Mouse (Mus musculus): ENCODE measurements around the gene Polg2. TPM values are rescaled to one million over a fixed set of nuclear protein-coding genes. Genes with fewer than 3 reads are reported as not detected.

Gene Polg2
- polyA plus RNA-seq, 1 experiment: 6.3 TPM

GRCm38 (mm10) chr11:106777395-106777794, 1.9 kb downstream of the Polg2 start:
- WGBS: 36% methylated on average over 3 of the region's 3 CpGs
- DNase-seq: peak; percentile 62
- TF ChIP-seq POLR2A (IDR thresholded peaks at IDR 0.05; ENCODE audit: low read depth, low read length) (no peak), CTCF (conservative IDR thresholded peaks at IDR 0.05; ENCODE audit: insufficient read depth, insufficient read length, low read depth, low read length) (no peak)
- H3K27ac ChIP-seq (ENCODE audit: insufficient read depth, low read depth, low read length): peak overlapping the region; percentile 83
- no peak overlapping the region for H3K4me3 ChIP-seq (ENCODE audit: insufficient read depth, low read depth, low read length)
- H3K27me3 ChIP-seq (replicated peaks; ENCODE audit: control insufficient read depth, insufficient read depth, low read length): no peaks in the 10 kb centered on the region
- peaks cover 14% of the 10 kb centered on the region for H3K36me3 ChIP-seq (ENCODE audit: control insufficient read depth, insufficient read depth, low read length)
- peaks cover 13% of the 10 kb centered on the region for H3K4me1 ChIP-seq (ENCODE audit: control insufficient read depth, insufficient read depth, low read length)

- WGBS: 40% methylated on average over 4 of the region's 4 CpGs
- H3K27ac ChIP-seq (ENCODE audit: insufficient read depth, low read depth, low read length): peak overlapping the region; percentile 64; the same call in 1 of the 2 replicates
- peaks cover 13% of the 10 kb centered on the region for H3K36me3 ChIP-seq (ENCODE audit: control insufficient read depth, insufficient read depth, low read length)
- H3K4me3 ChIP-seq (ENCODE audit: insufficient read depth, low read depth, low read length): no peak overlapping the region
- DNase-seq: peak; percentile 74
- H3K27me3 ChIP-seq (replicated peaks; ENCODE audit: control insufficient read depth, insufficient read depth, low read length): no peaks in the 10 kb centered on the region
- peaks cover 13% of the 10 kb centered on the region for H3K4me1 ChIP-seq (ENCODE audit: control insufficient read depth, insufficient read depth, low read length)
- TF ChIP-seq CTCF (conservative IDR thresholded peaks at IDR 0.05; ENCODE audit: insufficient read depth, insufficient read length, low read depth, low read length) (no peak), POLR2A (IDR thresholded peaks at IDR 0.05; ENCODE audit: low read depth, low read length) (no peak)
Measured at GRCm38 (mm10) chr11:106776960-106777359, 2.4 kb downstream of the Polg2 start.

GRCm38 (mm10) chr11:106773061-106773460, 6.3 kb downstream of the Polg2 start:
- TF ChIP-seq POLR2A (IDR thresholded peaks at IDR 0.05; ENCODE audit: low read depth, low read length) (no peak), CTCF (conservative IDR thresholded peaks at IDR 0.05; ENCODE audit: insufficient read depth, insufficient read length, low read depth, low read length) (no peak)
- Histone ChIP-seq H3K36me3 (ENCODE audit: control insufficient read depth, insufficient read depth, low read length) (peaks cover 17% of the 10 kb centered on the region), H3K27ac (ENCODE audit: insufficient read depth, low read depth, low read length) (no peak overlapping the region), H3K4me3 (ENCODE audit: insufficient read depth, low read depth, low read length) (no peak overlapping the region), H3K4me1 (ENCODE audit: control insufficient read depth, insufficient read depth, low read length) (peaks cover 10% of the 10 kb centered on the region), H3K27me3 (replicated peaks; ENCODE audit: control insufficient read depth, insufficient read depth, low read length) (no peaks in the 10 kb centered on the region)
- WGBS: 84% methylated on average over 9 of the region's 9 CpGs
- DNase-seq: no peak

- Histone ChIP-seq H3K27me3 (replicated peaks; ENCODE audit: control insufficient read depth, insufficient read depth, low read length) (no peaks in the 10 kb centered on the region), H3K4me3 (ENCODE audit: insufficient read depth, low read depth, low read length) (no peak overlapping the region), H3K27ac (ENCODE audit: insufficient read depth, low read depth, low read length) (no peak overlapping the region), H3K4me1 (ENCODE audit: control insufficient read depth, insufficient read depth, low read length) (no peaks in the 10 kb centered on the region), H3K36me3 (ENCODE audit: control insufficient read depth, insufficient read depth, low read length) (peaks cover 20% of the 10 kb centered on the region)
- WGBS: 97% methylated on average over 9 of the region's 9 CpGs
- peak; percentile 46 for TF ChIP-seq CTCF (conservative IDR thresholded peaks at IDR 0.05; ENCODE audit: insufficient read depth, insufficient read length, low read depth, low read length)
- no peak for TF ChIP-seq POLR2A (IDR thresholded peaks at IDR 0.05; ENCODE audit: low read depth, low read length)
- DNase-seq: no peak
Measured at GRCm38 (mm10) chr11:106770195-106770974, 9.0 kb downstream of the Polg2 start.

- no peak overlapping the region for H3K27ac ChIP-seq (ENCODE audit: insufficient read depth, low read depth, low read length)
- H3K27me3 ChIP-seq (replicated peaks; ENCODE audit: control insufficient read depth, insufficient read depth, low read length): no peaks in the 10 kb centered on the region
- H3K4me3 ChIP-seq (ENCODE audit: insufficient read depth, low read depth, low read length): no peak overlapping the region
- no peak for DNase-seq
- H3K4me1 ChIP-seq (ENCODE audit: control insufficient read depth, insufficient read depth, low read length): no peaks in the 10 kb centered on the region
- H3K36me3 ChIP-seq (ENCODE audit: control insufficient read depth, insufficient read depth, low read length): peaks cover 17% of the 10 kb centered on the region
- WGBS: 94% methylated on average over 4 of the region's 4 CpGs
- TF ChIP-seq CTCF (conservative IDR thresholded peaks at IDR 0.05; ENCODE audit: insufficient read depth, insufficient read length, low read depth, low read length): no peak
- TF ChIP-seq POLR2A (IDR thresholded peaks at IDR 0.05; ENCODE audit: low read depth, low read length): no peak
Measured at GRCm38 (mm10) chr11:106767516-106767915, 11.8 kb downstream of the Polg2 start.

- 83% methylated on average over 4 of the region's 4 CpGs for WGBS
- DNase-seq: no peak
- H3K27ac ChIP-seq (ENCODE audit: insufficient read depth, low read depth, low read length): no peak overlapping the region
- H3K36me3 ChIP-seq (ENCODE audit: control insufficient read depth, insufficient read depth, low read length): peaks cover 13% of the 10 kb centered on the region
- no peak for TF ChIP-seq POLR2A (IDR thresholded peaks at IDR 0.05; ENCODE audit: low read depth, low read length)
- no peak for TF ChIP-seq CTCF (conservative IDR thresholded peaks at IDR 0.05; ENCODE audit: insufficient read depth, insufficient read length, low read depth, low read length)
- no peaks in the 10 kb centered on the region for H3K4me1 ChIP-seq (ENCODE audit: control insufficient read depth, insufficient read depth, low read length)
- H3K4me3 ChIP-seq (ENCODE audit: insufficient read depth, low read depth, low read length): no peak overlapping the region
- H3K27me3 ChIP-seq (replicated peaks; ENCODE audit: control insufficient read depth, insufficient read depth, low read length): no peaks in the 10 kb centered on the region
Measured at GRCm38 (mm10) chr11:106766611-106767162, 12.7 kb downstream of the Polg2 start.

- no peaks in the 10 kb centered on the region for H3K4me1 ChIP-seq (ENCODE audit: control insufficient read depth, insufficient read depth, low read length)
- DNase-seq: no peak
- H3K27me3 ChIP-seq (replicated peaks; ENCODE audit: control insufficient read depth, insufficient read depth, low read length): no peaks in the 10 kb centered on the region
- peak overlapping the region; percentile 7; the same call in 1 of the 2 replicates for H3K27ac ChIP-seq (ENCODE audit: insufficient read depth, low read depth, low read length)
- TF ChIP-seq CTCF (conservative IDR thresholded peaks at IDR 0.05; ENCODE audit: insufficient read depth, insufficient read length, low read depth, low read length) (no peak), POLR2A (IDR thresholded peaks at IDR 0.05; ENCODE audit: low read depth, low read length) (no peak)
- H3K36me3 ChIP-seq (ENCODE audit: control insufficient read depth, insufficient read depth, low read length): peaks cover 3% of the 10 kb centered on the region
- WGBS: 80% methylated on average over 9 of the region's 9 CpGs
- no peak overlapping the region for H3K4me3 ChIP-seq (ENCODE audit: insufficient read depth, low read depth, low read length)
Measured at GRCm38 (mm10) chr11:106762800-106763185, 16.5 kb downstream of the Polg2 start.

Measured in kidney, adult 2 months (tissue).